Mouse (Mus musculus) CH12.LX (cell line): Measurements from ENCODE around the gene Dcdc2a.

ENCODE experiments used
- BHLHE40 ChIP-seq: IDR thresholded peaks from 2 replicates; pipeline ENCODE4 v1.6.1; 2011; ENCODE audit warnings: mild to moderate bottlenecking, low read depth, low read length, improper control_type of control experiment
- CTCF ChIP-seq, 2 experiments: IDR thresholded peaks in 1 of 2; conservative IDR thresholded peaks in 1 of 2; 2 replicates each; pipeline ENCODE4 v1.5.1; 2011 to 2012; ENCODE audit warnings: low read depth in 2 of 2, low read length in 2 of 2, improper control_type of control experiment in 1 of 2, inconsistent platforms in 1 of 2, mild to moderate bottlenecking in 1 of 2, moderate library complexity in 1 of 2
- HCFC1 ChIP-seq: IDR thresholded peaks from 2 replicates; pipeline ENCODE4 v1.6.1; 2012; ENCODE audit warnings: low read depth, mild to moderate bottlenecking, inconsistent platforms, low read length, improper control_type of control experiment
- MAX ChIP-seq: IDR thresholded peaks from 2 replicates; pipeline ENCODE4 v1.6.1; 2011; ENCODE audit warnings: low read length, improper control_type of control experiment
- MYC ChIP-seq: IDR thresholded peaks from 2 replicates; pipeline ENCODE4 v1.6.1; 2011; ENCODE audit warnings: low read depth, mild to moderate bottlenecking, improper control_type of control experiment, low read length
- PAX5 ChIP-seq: IDR thresholded peaks from 2 replicates; pipeline ENCODE4 v1.6.1; 2012; ENCODE audit warnings: low read length, inconsistent platforms, mixed read lengths
- POLR2A ChIP-seq: IDR thresholded peaks from 2 replicates; pipeline ENCODE4 v1.6.1; 2011; ENCODE audit warnings: low read depth, mild to moderate bottlenecking, improper control_type of control experiment, low read length
- POLR2AphosphoS2 ChIP-seq: IDR thresholded peaks from 2 replicates; pipeline ENCODE4 v1.6.1; 2011; ENCODE audit warnings: low read depth, low read length, improper control_type of control experiment
- TBP ChIP-seq: conservative IDR thresholded peaks from 2 replicates; pipeline ENCODE4 v1.6.1; 2011; ENCODE audit warnings: low read depth, low read length, improper control_type of control experiment
- USF2 ChIP-seq: conservative IDR thresholded peaks from 2 replicates; pipeline ENCODE4 v1.6.1; 2011; ENCODE audit warnings: low read depth, low read length, improper control_type of control experiment
- ZNF384 ChIP-seq: IDR thresholded peaks from 2 replicates; pipeline ENCODE4 v1.6.1; 2012; ENCODE audit warnings: low read depth, low read length, improper control_type of control experiment, inconsistent platforms

DNA sequence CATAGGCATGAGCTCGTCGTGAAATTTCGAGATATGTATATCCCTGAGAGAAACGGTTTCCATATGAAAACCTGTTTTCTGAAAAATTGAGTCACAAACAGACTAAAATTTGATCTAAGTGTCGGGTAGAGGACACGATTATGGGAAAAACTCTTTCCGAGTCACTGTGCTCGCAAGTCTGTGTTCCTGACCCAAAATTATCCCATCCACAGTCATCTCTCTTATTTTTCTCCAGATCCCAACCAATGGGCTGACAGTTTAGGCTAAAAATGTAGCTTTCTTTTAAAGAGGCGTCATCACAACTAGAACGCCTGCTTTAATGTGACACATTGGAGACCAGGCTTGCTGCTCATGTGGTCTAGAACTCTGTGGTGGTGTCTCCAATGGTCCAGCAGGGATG lies 139.9 kb downstream of the Dcdc2a start:
- no peak for TF ChIP-seq MYC
- no peak for TF ChIP-seq POLR2AphosphoS2
- no peak for TF ChIP-seq POLR2A
- no peak for TF ChIP-seq HCFC1
- no peak for TF ChIP-seq ZNF384
- no peak for TF ChIP-seq CTCF (conservative IDR thresholded peaks at IDR 0.05 in 1 of 2, IDR thresholded peaks at IDR 0.05 in 1 of 2; ENCODE audit: low read depth in 2 of 2, low read length in 2 of 2)
- no peak for TF ChIP-seq MAX
- TF ChIP-seq PAX5: no peak
- TF ChIP-seq USF2: no peak
- TF ChIP-seq BHLHE40: no peak
- TF ChIP-seq TBP: no peak
